Mouse (Mus musculus) G1E (cell line): ENCODE data around the gene Gm3893. TPM values are rescaled to one million over a fixed set of nuclear protein-coding genes. Genes with fewer than 3 reads are reported as not detected.
"Not testable (repeated sequence)": the region's sequence is repeated elsewhere in the genome, so short reads cannot be mapped to it uniquely, and the experiment has no call there.

ENCODE experiments used
- ATAC-seq: 2 replicates; pipeline ENCODE4 v1.8.0; 2016; ENCODE audit warnings: mild to moderate bottlenecking; ENCODE audit not compliant: insufficient number of reproducible peaks, poor library complexity, low FRiP score, severe bottlenecking; ENCODE audit errors: extremely low read depth
- DNase-seq: peaks from one replicate; pipeline ENCODE4 v3.0.0; 2012; ENCODE audit warnings: low spot score
- H3K27me3 ChIP-seq: 2 replicates; pipeline ENCODE4 v1.6.1; 2012; ENCODE audit warnings: mild to moderate bottlenecking, low read length, inconsistent platforms; ENCODE audit not compliant: insufficient read depth
- H3K36me3 ChIP-seq: replicated peaks from 2 replicates; pipeline ENCODE3; 2012; ENCODE audit warnings: mild to moderate bottlenecking, inconsistent platforms
- H3K4me1 ChIP-seq: 2 replicates; pipeline ENCODE4 v1.6.1; 2012; ENCODE audit warnings: low read depth, low read length, inconsistent platforms, mixed read lengths; ENCODE audit not compliant: insufficient read depth
- H3K4me3 ChIP-seq: 2 replicates; pipeline ENCODE4 v1.5.1; 2012; ENCODE audit warnings: low read depth, mild to moderate bottlenecking, inconsistent platforms, low read length, moderate library complexity, mixed read lengths
- H3K9me3 ChIP-seq: replicated peaks from 2 replicates; pipeline ENCODE4 v1.6.1; 2012; ENCODE audit warnings: inconsistent platforms
- polyA plus RNA-seq: library from polyadenylated mRNA; stranded (reverse); fragments of >175 nt; gene quantifications from 2 replicates; pipeline ENCODE4 v1.2.3, GENCODE M21; 2012
- total RNA-seq, 2 experiments: library from RNA; stranded (forward) in 1 of 2; stranded (reverse) in 1 of 2; fragments of 200-1000 nt in 1 of 2; fragments of >200 nt in 1 of 2; fragmentation: Nextera tagmentation in 1 of 2; gene quantifications; 2 replicates each; pipeline ENCODE4 v1.2.3; 2014 to 2017

Gene Gm3893
- total RNA-seq (2014; fragmentation: Nextera tagmentation) = not detected in 2 replicates
- total RNA-seq (2017) = not detected in 2 replicates
- polyA plus RNA-seq = not detected in 2 replicates

GRCm38 (mm10) chr4:42090907-42091306 lies at the start of gene Gm3893:
Gene Gm3893, plus strand, starts transcription at chr4:42091207.
- ATAC-seq, H3K4me3 ChIP-seq, DNase-seq, H3K27me3 ChIP-seq, H3K9me3 ChIP-seq, H3K4me1 ChIP-seq, H3K36me3 ChIP-seq: not testable (repeated sequence)

GRCm38 (mm10) chr4:42114517-42114916 lies 23.5 kb downstream of the Gm3893 start, which contains the start of gene Gm13304:
Gene Gm13304, plus strand, starts transcription at chr4:42114817.
- H3K4me3 ChIP-seq, H3K36me3 ChIP-seq, H3K27me3 ChIP-seq, DNase-seq, ATAC-seq, H3K9me3 ChIP-seq, H3K4me1 ChIP-seq: not testable (repeated sequence)

Other genes with a start within 250 kb of the Gm3893 start
- gene Gm21541, start 187.6 kb upstream of the Gm3893 start, total RNA-seq (2014; fragmentation: Nextera tagmentation) = not detected in 2 replicates
- gene Gm21541, start 187.6 kb upstream of the Gm3893 start, total RNA-seq (2017) = not detected in 2 replicates
- gene Gm21541, start 187.6 kb upstream of the Gm3893 start, polyA plus RNA-seq = not detected in 2 replicates
- gene Gm20878, start 149.6 kb upstream of the Gm3893 start, total RNA-seq (2014; fragmentation: Nextera tagmentation) = 0.98 TPM in 1 of 2 replicates, not detected in the other
- gene Gm20878, start 149.6 kb upstream of the Gm3893 start, total RNA-seq (2017) = 0.44 TPM in 1 of 2 replicates, not detected in the other
- gene Gm20878, start 149.6 kb upstream of the Gm3893 start, polyA plus RNA-seq = 0.43 TPM in 1 of 2 replicates, not detected in the other
- gene Fam205a4, start 125.1 kb upstream of the Gm3893 start, total RNA-seq (2014; fragmentation: Nextera tagmentation) = not detected in 2 replicates
- not detected in 2 replicates for gene Fam205a4, start 125.1 kb upstream of the Gm3893 start, total RNA-seq (2017)
- not detected in 2 replicates for gene Fam205a4, start 125.1 kb upstream of the Gm3893 start, polyA plus RNA-seq
- not detected in 2 replicates for gene Gm21093, start 56.5 kb upstream of the Gm3893 start, total RNA-seq (2014; fragmentation: Nextera tagmentation)
- gene Gm21093, start 56.5 kb upstream of the Gm3893 start, total RNA-seq (2017) = not detected in 2 replicates
- gene Gm21093, start 56.5 kb upstream of the Gm3893 start, polyA plus RNA-seq = 0.04 TPM in 1 of 2 replicates, not detected in the other
- not detected in 2 replicates for gene Gm13304, start 23.6 kb downstream of the Gm3893 start, total RNA-seq (2014; fragmentation: Nextera tagmentation)
- 0.16 TPM in 1 of 2 replicates, not detected in the other for gene Gm13304, start 23.6 kb downstream of the Gm3893 start, total RNA-seq (2017)
- gene Gm13304, start 23.6 kb downstream of the Gm3893 start, polyA plus RNA-seq = not detected in 2 replicates
- gene Gm13306, start 62.2 kb downstream of the Gm3893 start, total RNA-seq (2014; fragmentation: Nextera tagmentation) = not detected in 2 replicates
- gene Gm13306, start 62.2 kb downstream of the Gm3893 start, total RNA-seq (2017) = not detected in 2 replicates
- not detected in 2 replicates for gene Gm13306, start 62.2 kb downstream of the Gm3893 start, polyA plus RNA-seq
- gene Gm13305, start 77.4 kb downstream of the Gm3893 start, total RNA-seq (2014; fragmentation: Nextera tagmentation) = not detected in 2 replicates
- 0.05 TPM in 1 of 2 replicates, not detected in the other for gene Gm13305, start 77.4 kb downstream of the Gm3893 start, total RNA-seq (2017)
- not detected in 2 replicates for gene Gm13305, start 77.4 kb downstream of the Gm3893 start, polyA plus RNA-seq
- gene Gm10600, start 149.4 kb downstream of the Gm3893 start, total RNA-seq (2014; fragmentation: Nextera tagmentation) = not detected in 2 replicates
- gene Gm10600, start 149.4 kb downstream of the Gm3893 start, total RNA-seq (2017) = not detected in 2 replicates
- not detected in 2 replicates for gene Gm10600, start 149.4 kb downstream of the Gm3893 start, polyA plus RNA-seq
- gene Ccl21b, start 164.6 kb downstream of the Gm3893 start, total RNA-seq (2014; fragmentation: Nextera tagmentation) = not detected in 2 replicates
- not detected in 2 replicates for gene Ccl21b, start 164.6 kb downstream of the Gm3893 start, total RNA-seq (2017)
- not detected in 2 replicates for gene Ccl21b, start 164.6 kb downstream of the Gm3893 start, polyA plus RNA-seq
- gene Gm21953, start 203.1 kb downstream of the Gm3893 start, total RNA-seq (2014; fragmentation: Nextera tagmentation) = not detected in 2 replicates
- not detected in 2 replicates for gene Gm21953, start 203.1 kb downstream of the Gm3893 start, total RNA-seq (2017)
- gene Gm21953, start 203.1 kb downstream of the Gm3893 start, polyA plus RNA-seq = not detected in 2 replicates
- not detected in 2 replicates for gene Fam205a3, start 227.1 kb downstream of the Gm3893 start, total RNA-seq (2014; fragmentation: Nextera tagmentation)
- gene Fam205a3, start 227.1 kb downstream of the Gm3893 start, total RNA-seq (2017) = not detected in 2 replicates
- gene Fam205a3, start 227.1 kb downstream of the Gm3893 start, polyA plus RNA-seq = not detected in 2 replicates